Mouse (Mus musculus) retina, postnatal 7 days (tissue): ENCODE results near the gene Wfdc10.

Experiments
- DNase-seq: peaks from one replicate; pipeline ENCODE4 v3.0.0-alpha.2; 2012; ENCODE audit warnings: low read depth, low spot score

Gene Wfdc10

DNA sequence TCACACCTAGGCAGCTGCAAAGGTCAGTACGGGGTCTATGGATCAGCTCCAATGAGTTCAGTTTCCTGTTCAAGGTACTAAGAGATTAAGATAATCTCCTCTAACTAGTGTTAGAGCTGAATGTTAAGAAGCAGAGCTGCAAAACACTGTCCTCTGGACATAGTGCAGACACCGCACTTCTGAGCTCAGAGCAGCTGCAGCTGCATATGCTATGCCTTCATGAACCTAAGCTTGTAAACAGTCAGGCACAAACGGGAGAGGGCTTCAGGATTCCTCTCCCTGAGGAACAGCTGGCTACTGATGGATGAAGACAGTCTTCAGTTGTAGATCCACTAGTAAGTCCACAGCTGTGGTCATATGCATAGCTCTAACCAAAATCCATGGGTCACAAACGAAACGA lies 45.1 kb downstream of the Wfdc10 start:
- no peak for DNase-seq

DNA sequence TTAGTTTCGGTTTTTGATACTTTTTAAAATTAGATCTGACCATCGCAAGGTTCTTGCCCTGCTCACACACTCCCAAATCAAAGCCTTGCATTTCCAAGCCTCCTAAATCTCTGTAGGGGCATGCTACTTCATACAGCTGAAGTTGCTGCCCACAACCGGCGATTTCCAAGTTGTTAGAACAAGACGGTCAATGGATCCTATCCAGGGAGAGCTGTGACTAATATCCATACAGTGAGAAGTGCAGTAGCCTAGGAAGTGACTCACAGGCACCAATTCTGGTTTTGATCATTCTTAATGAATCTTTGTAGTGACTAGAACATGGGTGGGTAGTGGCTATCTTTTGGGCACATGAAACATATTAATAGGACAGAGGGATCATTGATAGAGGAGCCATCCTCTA lies 45.9 kb downstream of the Wfdc10 start:
- no peak for DNase-seq

DNA sequence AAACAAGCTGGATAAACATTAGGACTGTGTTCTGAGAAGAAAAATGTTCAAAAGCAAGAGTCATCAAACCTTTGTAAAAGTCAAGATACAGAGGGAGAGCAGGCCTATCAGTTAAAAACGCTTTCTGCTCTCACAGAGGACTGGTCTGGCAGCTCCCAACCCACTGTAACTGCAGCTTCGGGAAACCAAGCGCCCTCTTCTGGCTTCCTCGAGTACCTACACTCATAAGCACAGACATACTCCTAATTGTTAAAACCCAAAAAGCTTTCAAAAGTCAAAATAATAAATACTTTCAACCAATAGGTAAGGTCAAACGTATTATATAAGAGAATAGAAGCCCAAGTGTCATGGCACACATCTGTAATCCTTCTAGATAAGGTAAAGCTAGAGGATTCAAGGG lies 48.4 kb downstream of the Wfdc10 start:
- DNase-seq: no peak

DNA sequence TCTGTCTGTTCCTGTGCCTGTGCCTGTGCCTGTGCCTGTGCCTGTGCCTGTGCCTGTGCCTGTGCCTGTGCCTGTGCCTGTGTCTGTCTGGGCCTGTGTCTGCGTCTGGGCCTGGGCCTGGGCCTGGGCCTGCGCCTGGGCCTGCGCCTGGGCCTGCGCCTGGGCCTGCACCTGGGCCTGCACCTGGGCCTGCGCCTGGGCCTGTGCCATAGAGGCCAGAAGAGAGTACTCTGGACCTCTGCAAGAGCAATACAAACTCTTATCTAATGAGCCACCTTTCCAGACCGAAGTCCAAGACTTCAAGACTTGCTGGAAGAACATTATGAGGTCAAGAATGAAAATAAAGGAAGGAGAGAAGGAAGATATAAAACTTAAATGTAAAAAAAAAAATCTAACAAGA lies 49.5 kb downstream of the Wfdc10 start:
- DNase-seq: no peak

DNA sequence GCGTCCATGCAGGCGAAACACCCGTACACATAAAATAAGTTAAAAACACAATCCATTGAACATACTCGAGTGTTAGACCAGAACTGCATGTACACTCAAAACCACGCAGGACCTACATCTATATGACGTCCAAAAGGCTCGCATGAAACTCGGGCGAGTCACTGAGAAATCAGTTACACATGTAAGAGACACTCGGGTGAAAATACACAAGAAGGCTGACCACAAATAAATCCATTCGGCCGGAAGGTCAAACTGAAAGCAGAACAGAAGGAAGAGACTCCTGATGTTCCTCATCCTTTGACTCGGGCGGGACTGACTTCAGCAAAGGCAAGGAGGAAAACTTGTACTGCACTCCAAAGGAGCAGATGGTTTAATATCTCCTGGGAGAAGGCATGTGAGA lies 50.1 kb downstream of the Wfdc10 start:
- DNase-seq: no peak
